Mouse (Mus musculus) CH12.LX (cell line): ENCODE results near the gene Sparcl1. TPM values are rescaled to one million over a fixed set of nuclear protein-coding genes. Genes with fewer than 3 reads are reported as not detected.
A peak's percentile ranks its signal among the peaks of the same experiment; 100 is the strongest.

ENCODE experiments used
- DNase-seq: peaks from one replicate; pipeline ENCODE4 v3.0.0-alpha.2; 2013; ENCODE audit errors: extremely low read depth
- H3K27ac ChIP-seq: 2 replicates; pipeline ENCODE4 v1.5.1; 2012; ENCODE audit warnings: low read depth, mild to moderate bottlenecking, control low read depth, moderate library complexity; ENCODE audit not compliant: insufficient read depth
- H3K27me3 ChIP-seq: replicated peaks from 2 replicates; pipeline ENCODE3; 2012; ENCODE audit warnings: inconsistent platforms
- H3K36me3 ChIP-seq, 2 experiments: replicated peaks in 1 of 2; 2 replicates each; pipeline versions ENCODE3 to v1.6.1; 2012; ENCODE audit warnings: inconsistent platforms in 1 of 2, low read length in 1 of 2, mild to moderate bottlenecking in 1 of 2, mixed read lengths in 1 of 2, moderate library complexity in 1 of 2; ENCODE audit not compliant: control insufficient read depth in 1 of 2, insufficient read depth in 1 of 2
- H3K4me1 ChIP-seq, 2 experiments: 2 replicates each; pipeline ENCODE4 v1.6.1; 2012; ENCODE audit warnings: inconsistent platforms in 1 of 2, moderate library complexity in 1 of 2; ENCODE audit not compliant: insufficient read depth in 2 of 2, control insufficient read depth in 1 of 2
- H3K4me2 ChIP-seq: 2 replicates; pipeline ENCODE4 v1.6.1; 2012; ENCODE audit warnings: low read depth, mild to moderate bottlenecking, control low read depth; ENCODE audit not compliant: poor library complexity, insufficient read depth, severe bottlenecking
- H3K4me3 ChIP-seq, 3 experiments: fragments of 150-350 bp in 1 of 3; sonication (generic) in 1 of 3; replicated peaks in 1 of 3; 2 replicates each; pipeline versions ENCODE3 to v1.5.1; 2011 to 2012; ENCODE audit warnings: low read depth in 2 of 3, low read length in 2 of 3, mild to moderate bottlenecking in 2 of 3, moderate library complexity in 2 of 3, control low read depth in 1 of 3, improper control_type of control experiment in 1 of 3, inconsistent platforms in 1 of 3, mixed read lengths in 1 of 3; ENCODE audit not compliant: poor library complexity in 1 of 3
- H3K79me2 ChIP-seq: replicated peaks from 2 replicates; pipeline ENCODE4 v1.6.1; 2012; ENCODE audit warnings: mild to moderate bottlenecking, moderate library complexity; ENCODE audit not compliant: control insufficient read depth, poor library complexity, insufficient read depth, severe bottlenecking; ENCODE audit errors: extremely low read depth
- H3K9ac ChIP-seq: 2 replicates; pipeline ENCODE4 v1.6.1; 2012; ENCODE audit warnings: low read depth, mild to moderate bottlenecking, control low read depth, moderate library complexity; ENCODE audit not compliant: insufficient read depth
- H3K9me3 ChIP-seq: replicated peaks from 2 replicates; pipeline ENCODE3; 2012; ENCODE audit warnings: low read length, inconsistent platforms, mixed read lengths
- CHD1 ChIP-seq: IDR thresholded peaks from 2 replicates; pipeline ENCODE4 v1.6.1; 2012; ENCODE audit warnings: low read depth, low read length, improper control_type of control experiment, inconsistent platforms
- CHD2 ChIP-seq: IDR thresholded peaks from 2 replicates; pipeline ENCODE4 v1.6.1; 2011; ENCODE audit warnings: low read length, improper control_type of control experiment
- CTCF ChIP-seq, 2 experiments: IDR thresholded peaks in 1 of 2; conservative IDR thresholded peaks in 1 of 2; 2 replicates each; pipeline ENCODE4 v1.5.1; 2011 to 2012; ENCODE audit warnings: low read depth in 2 of 2, low read length in 2 of 2, improper control_type of control experiment in 1 of 2, inconsistent platforms in 1 of 2, mild to moderate bottlenecking in 1 of 2, moderate library complexity in 1 of 2
- ELF1 ChIP-seq: IDR thresholded peaks from 2 replicates; pipeline ENCODE4 v1.6.1; 2014; ENCODE audit warnings: low read depth, mild to moderate bottlenecking, inconsistent platforms, low read length, improper control_type of control experiment
- EP300 ChIP-seq: IDR thresholded peaks from 2 replicates; pipeline ENCODE4 v1.6.1; 2011; ENCODE audit warnings: low read length, improper control_type of control experiment
- ETS1 ChIP-seq: conservative IDR thresholded peaks from 2 replicates; pipeline ENCODE4 v1.6.1; 2012; ENCODE audit warnings: low read depth, mild to moderate bottlenecking, inconsistent platforms, low read length, improper control_type of control experiment, moderate library complexity
- IRF4 ChIP-seq: IDR thresholded peaks from 2 replicates; pipeline ENCODE4 v1.6.1; 2014; ENCODE audit warnings: low read depth, mild to moderate bottlenecking, inconsistent platforms, low read length, improper control_type of control experiment
- JUN ChIP-seq: IDR thresholded peaks from 2 replicates; pipeline ENCODE4 v1.6.1; 2011; ENCODE audit warnings: low read depth, mild to moderate bottlenecking, low read length, improper control_type of control experiment, moderate library complexity; ENCODE audit not compliant: insufficient read depth
- KAT2A ChIP-seq: IDR thresholded peaks from 2 replicates; pipeline ENCODE4 v1.6.1; 2012; ENCODE audit warnings: low read length, improper control_type of control experiment, inconsistent platforms; ENCODE audit not compliant: insufficient replicate concordance
- MEF2A ChIP-seq: IDR thresholded peaks from 2 replicates; pipeline ENCODE4 v1.6.1; 2014; ENCODE audit warnings: low read depth, mild to moderate bottlenecking, inconsistent platforms, low read length, improper control_type of control experiment, borderline replicate concordance
- MXI1 ChIP-seq: IDR thresholded peaks from 2 replicates; pipeline ENCODE4 v1.6.1; 2011; ENCODE audit warnings: mild to moderate bottlenecking, low read depth, low read length, improper control_type of control experiment
- NRF1 ChIP-seq: IDR thresholded peaks from 2 replicates; pipeline ENCODE4 v1.6.1; 2014; ENCODE audit warnings: low read depth, mild to moderate bottlenecking, inconsistent platforms, low read length, improper control_type of control experiment, moderate library complexity
- POLR2AphosphoS2 ChIP-seq: IDR thresholded peaks from 2 replicates; pipeline ENCODE4 v1.6.1; 2011; ENCODE audit warnings: low read depth, low read length, improper control_type of control experiment
- RAD21 ChIP-seq: IDR thresholded peaks from 2 replicates; pipeline ENCODE4 v1.6.1; 2011; ENCODE audit warnings: low read depth, mild to moderate bottlenecking, low read length, improper control_type of control experiment, moderate library complexity
- RCOR1 ChIP-seq: conservative IDR thresholded peaks from 2 replicates; pipeline ENCODE4 v1.6.1; 2012; ENCODE audit warnings: low read depth, mild to moderate bottlenecking, inconsistent platforms, low read length, improper control_type of control experiment
- SMC3 ChIP-seq: IDR thresholded peaks from 2 replicates; pipeline ENCODE4 v1.6.1; 2011; ENCODE audit warnings: low read depth, low read length, improper control_type of control experiment
- TBP ChIP-seq: conservative IDR thresholded peaks from 2 replicates; pipeline ENCODE4 v1.6.1; 2011; ENCODE audit warnings: low read depth, low read length, improper control_type of control experiment
- TCF12 ChIP-seq: IDR thresholded peaks from 2 replicates; pipeline ENCODE4 v1.6.1; 2014; ENCODE audit warnings: low read depth, mild to moderate bottlenecking, inconsistent platforms, low read length, improper control_type of control experiment
- USF1 ChIP-seq: IDR thresholded peaks from 2 replicates; pipeline ENCODE4 v1.6.1; 2014; ENCODE audit warnings: low read depth, mild to moderate bottlenecking, inconsistent platforms, low read length, improper control_type of control experiment
- ZMIZ1 ChIP-seq: IDR thresholded peaks from 2 replicates; pipeline ENCODE4 v1.6.1; 2012; ENCODE audit warnings: low read depth, mild to moderate bottlenecking, inconsistent platforms, low read length, improper control_type of control experiment
- ZNF384 ChIP-seq: IDR thresholded peaks from 2 replicates; pipeline ENCODE4 v1.6.1; 2012; ENCODE audit warnings: low read depth, low read length, improper control_type of control experiment, inconsistent platforms
- dilution Hi-C: fragments of 300-500 bp; cut with MboI; formaldehyde crosslinking; loops from 2 replicates; pipeline ENCODE4 v1.14.3; 2020; ENCODE audit warnings: low sequenced_read_pairs; ENCODE audit not compliant: extremely low pct_unique_long_range_greater_than_20kb, extremely low pct_ligation_motif_present
- in situ Hi-C: fragments of 300-500 bp; cut with MboI; formaldehyde crosslinking; loops from 3 replicates; pipeline ENCODE4 v1.14.3; 2019; ENCODE audit warnings: low sequenced_read_pairs, low pct_ligation_motif_present, low pct_unique_long_range_greater_than_20kb, mixed read lengths
- polyA plus RNA-seq: library from polyadenylated mRNA; unstranded; fragments of >175 nt; gene quantifications from 2 replicates; pipeline ENCODE4 v1.2.1, GENCODE M21; 2012; ENCODE audit warnings: low read depth; ENCODE audit not compliant: insufficient read length
- total RNA-seq, 2 experiments: library from RNA; depleted of rRNA; stranded (reverse); fragments of 300-350 nt in 1 of 2; fragments of >200 nt in 1 of 2; gene quantifications; 2 replicates each; pipeline ENCODE4 v1.2.3; 2012 to 2014

The Sparcl1 gene
- total and polyA plus RNA-seq, 3 experiments = not detected

DNA sequence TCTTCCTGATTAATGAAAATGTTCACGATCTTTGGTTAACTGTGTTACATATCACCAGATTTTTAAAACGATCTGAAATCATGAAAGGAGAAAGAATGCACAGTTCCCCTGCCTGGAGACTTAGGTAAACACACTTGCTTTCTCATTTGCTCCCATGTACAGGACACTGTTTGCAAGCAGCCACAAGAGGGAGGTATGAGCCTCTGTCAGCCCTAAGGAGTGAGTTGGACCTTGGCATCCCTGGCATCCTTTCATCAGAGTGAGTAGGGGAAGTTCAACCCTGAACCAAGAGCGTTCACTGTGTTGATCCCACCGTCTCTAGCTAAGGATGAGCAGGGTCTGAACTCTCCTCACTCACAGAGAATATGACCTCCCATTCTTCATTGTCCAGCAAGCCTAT lies 18.0 kb upstream of the Sparcl1 start:
- Histone ChIP-seq H3K4me2 (no peak overlapping the region), H3K36me3 (no peaks in the 10 kb centered on the region), H3K4me3 (no peak overlapping the region), H3K9ac (no peak overlapping the region), H3K27ac (no peak overlapping the region), H3K79me2 (no peaks in the 10 kb centered on the region), H3K4me1 (no peaks in the 10 kb centered on the region), H3K9me3 (no peaks in the 10 kb centered on the region), H3K27me3 (no peaks in the 10 kb centered on the region)
- in situ Hi-C loops = no loop called here
- DNase-seq = peak; percentile 42
- peak; percentile 61 for TF ChIP-seq RAD21
- TF ChIP-seq SMC3 = peak; percentile 63
- TF ChIP-seq CTCF (conservative IDR thresholded peaks at IDR 0.05 in 1 of 2, IDR thresholded peaks at IDR 0.05 in 1 of 2; ENCODE audit: low read depth in 2 of 2, low read length in 2 of 2) = peak; percentile 34 to 69
- no peak for TF ChIP-seq MEF2A
- dilution Hi-C loops = no loop called here

DNA sequence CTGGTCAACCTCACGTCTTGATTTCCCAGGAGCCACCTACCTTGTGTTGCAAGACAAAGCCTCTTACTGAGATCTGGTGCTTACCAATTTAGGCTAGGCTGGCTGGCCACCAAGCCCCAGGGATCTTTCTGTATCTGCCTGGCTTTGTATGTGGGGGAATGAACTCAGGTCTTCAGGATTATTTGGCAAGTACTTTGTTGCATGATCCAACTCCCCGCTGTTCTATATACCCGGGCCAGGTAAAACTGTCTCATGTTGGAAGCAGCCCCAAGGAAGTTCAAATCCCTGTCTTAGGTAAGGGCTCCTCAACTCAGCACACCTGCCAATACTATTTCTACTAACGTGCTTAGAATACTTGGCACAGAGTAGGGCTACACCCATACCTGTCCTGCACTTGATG lies 17.4 kb upstream of the Sparcl1 start:
- no peak for DNase-seq
- no peak for TF ChIP-seq CTCF (conservative IDR thresholded peaks at IDR 0.05 in 1 of 2, IDR thresholded peaks at IDR 0.05 in 1 of 2; ENCODE audit: low read depth in 2 of 2, low read length in 2 of 2)
- no peak for TF ChIP-seq ETS1
- TF ChIP-seq RAD21 = no peak
- TF ChIP-seq ZNF384 = no peak
- no peak for TF ChIP-seq MXI1
- TF ChIP-seq TBP = no peak
- H3K27ac ChIP-seq = no peak overlapping the region
- no peaks in the 10 kb centered on the region for H3K4me1 ChIP-seq
- dilution Hi-C loops = no loop called here
- in situ Hi-C loops = no loop called here
- H3K4me3 ChIP-seq = no peak overlapping the region
- no peak overlapping the region for H3K4me2 ChIP-seq
- H3K27me3 ChIP-seq = no peaks in the 10 kb centered on the region
- no peaks in the 10 kb centered on the region for H3K9me3 ChIP-seq
- no peak overlapping the region for H3K9ac ChIP-seq
- H3K79me2 ChIP-seq = no peaks in the 10 kb centered on the region
- no peaks in the 10 kb centered on the region for H3K36me3 ChIP-seq

DNA sequence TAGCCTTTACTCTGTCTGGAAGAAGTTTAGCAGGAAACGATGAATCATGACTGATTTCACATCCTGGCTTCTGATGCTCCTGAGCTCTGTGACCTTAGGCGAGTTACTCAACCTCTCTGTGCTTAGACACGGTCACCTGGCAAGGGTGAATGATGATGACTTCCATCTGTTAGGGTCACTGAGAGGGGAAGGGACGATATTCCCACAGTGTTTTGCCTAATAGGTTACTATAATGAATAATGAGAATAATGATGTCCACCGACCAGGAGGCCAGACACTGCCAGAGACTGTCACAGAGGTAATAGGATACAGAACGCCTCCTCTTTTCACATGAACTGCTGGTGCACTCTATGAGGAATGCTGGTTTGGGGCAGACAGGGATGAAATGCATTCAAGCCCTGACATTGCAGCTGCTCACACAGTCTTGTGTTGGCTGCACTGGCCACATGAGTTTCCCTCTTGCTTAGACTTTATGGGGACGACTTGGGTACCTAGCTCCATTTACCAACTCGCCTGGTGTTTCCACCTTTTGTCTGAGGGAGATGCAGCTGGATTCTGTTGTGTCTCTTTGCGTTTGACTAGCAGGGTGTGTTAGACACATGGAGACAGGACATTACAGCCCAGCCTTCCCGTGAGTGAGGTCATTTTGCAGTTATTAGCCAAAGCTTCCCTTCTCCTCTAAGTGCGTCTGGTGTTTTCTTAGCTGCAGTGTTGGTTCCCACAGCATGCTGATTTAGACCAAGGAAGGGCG lies 14.9 kb upstream of the Sparcl1 start:
- Histone ChIP-seq H3K4me3 (no peak overlapping the region), H3K27ac (no peak overlapping the region), H3K27me3 (no peaks in the 10 kb centered on the region), H3K36me3 (no peaks in the 10 kb centered on the region), H3K4me2 (no peak overlapping the region), H3K79me2 (no peaks in the 10 kb centered on the region), H3K9me3 (no peaks in the 10 kb centered on the region), H3K9ac (no peak overlapping the region), H3K4me1 (no peaks in the 10 kb centered on the region)
- no peak for DNase-seq
- dilution Hi-C loops (no loop called here), in situ Hi-C loops (no loop called here)
- TF ChIP-seq MXI1 = no peak
- TF ChIP-seq ZMIZ1 = no peak
- TF ChIP-seq USF1 = no peak
- no peak for TF ChIP-seq IRF4
- TF ChIP-seq POLR2AphosphoS2 = no peak
- TF ChIP-seq RCOR1 = no peak
- no peak for TF ChIP-seq CHD1
- TF ChIP-seq CTCF (conservative IDR thresholded peaks at IDR 0.05 in 1 of 2, IDR thresholded peaks at IDR 0.05 in 1 of 2; ENCODE audit: low read depth in 2 of 2, low read length in 2 of 2) = no peak
- no peak for TF ChIP-seq KAT2A
- TF ChIP-seq ELF1 = no peak
- no peak for TF ChIP-seq TCF12
- TF ChIP-seq MEF2A = no peak
- TF ChIP-seq EP300 = no peak
- no peak for TF ChIP-seq ETS1
- no peak for TF ChIP-seq JUN
- no peak for TF ChIP-seq NRF1
- TF ChIP-seq CHD2 = no peak
